ENCODE assay signal across 8 mouse cellular contexts in genomic region chr4:135494521-135495396, GRCm38 (mm10). TPM values are rescaled to one million over a fixed set of nuclear protein-coding genes. Genes with fewer than 3 reads are reported as not detected.
A peak's percentile ranks its signal among the peaks of the same experiment; 100 is the strongest.
DNase-seq lines count a peak whose midpoint lies in the region; ATAC-seq lines count a peak whose summit lies in the region.

TSS of gene Stpg1 (plus strand) at chr4:135494790.
TSS of gene Nipal3 (minus strand) at chr4:135495038.

- peak within 1 kb of the TSS; percentile 60 for H3K27ac ChIP-seq in hindbrain, embryonic 14.5 days

- H3K9me3 ChIP-seq in hindbrain, embryonic 14.5 days (ENCODE audit: control insufficient read depth, low read length) = no peaks in the 10 kb centered on the region

- H3K27me3 ChIP-seq in hindbrain, embryonic 14.5 days (ENCODE audit: control insufficient read depth, insufficient read depth, low read length) = peaks cover 5% of the 10 kb centered on the region; the same call in 1 of the 2 replicates

- H3K4me1 ChIP-seq in hindbrain, embryonic 14.5 days (replicated peaks; ENCODE audit: control insufficient read depth, insufficient read depth, low read length) = peaks cover 16% of the 10 kb centered on the region

- peaks cover 9% of the 10 kb centered on the region; the same call in 1 of the 2 replicates for H3K36me3 ChIP-seq in hindbrain, embryonic 14.5 days (replicated peaks; ENCODE audit: control insufficient read depth, insufficient read depth)

- peak within 1 kb of the TSS; percentile 51 for H3K4me3 ChIP-seq in hindbrain, embryonic 14.5 days (replicated peaks; ENCODE audit: low read length)

- peak within 1 kb of the TSS; percentile 67 for H3K4me2 ChIP-seq in hindbrain, embryonic 14.5 days (replicated peaks)

- under 1% methylated on average over 53 of the region's 53 CpGs for WGBS in hindbrain, embryonic 14.5 days

- peak within 1 kb of the TSS; percentile 60 for H3K9ac ChIP-seq in hindbrain, embryonic 14.5 days

- peak; percentile 97 for ATAC-seq in hindbrain, embryonic 14.5 days (ENCODE audit: low FRiP score)

- DNase-seq in R1 (ENCODE audit: low read depth, low spot score) = peak; percentile 99
- peak; percentile 95 to 96 for DNase-seq in cerebellum, postnatal 25 days
- DNase-seq in frontal cortex, postnatal 25 days (ENCODE audit: low spot score in 2 of 2) = peak; percentile 65 to 78
- peak; percentile 90 for DNase-seq in hindbrain, embryonic 14.5 days (ENCODE audit: low spot score)
- DNase-seq in layer of hippocampus, postnatal 36 days = peak; percentile 84 to 85
- DNase-seq in lung, postnatal 36 days = peak; percentile 97
- peak; percentile 87 for DNase-seq in retina, postnatal 7 days (ENCODE audit: low read depth, low spot score)
- peak; percentile 75 for DNase-seq in urinary bladder, adult 2 months (ENCODE audit: low spot score)

RNA-seq across cellular contexts. Expression of gene Stpg1, which starts in this region (rescaled TPM):
- 0.20 and 0.29 TPM in 2 replicates for polyA plus RNA-seq in hindbrain, embryonic 14.5 days (2014; fragmentation: Nextera tagmentation; extraction: Ambion mirVana)
- 1 to 10 TPM; 1.1 to 1.8 TPM for total RNA-seq in layer of hippocampus, postnatal 36 days (2021)
- 1.3 and 1.4 TPM in 2 replicates for polyA plus RNA-seq in urinary bladder, adult 2 months (2012; rRNA removed)

RNA-seq across cellular contexts. Expression of gene Nipal3, which starts in this region (rescaled TPM):
- polyA plus RNA-seq in hindbrain, embryonic 14.5 days (2014; fragmentation: Nextera tagmentation; extraction: Ambion mirVana) = 7.2 and 11.0 TPM in 2 replicates
- 10 to 100 TPM; 78.2 to 85.6 TPM for total RNA-seq in layer of hippocampus, postnatal 36 days (2021)
- 26.9 and 40.9 TPM in 2 replicates for polyA plus RNA-seq in urinary bladder, adult 2 months (2012; rRNA removed)

Comparison
In these comparisons a context has a peak if more than half of its experiments do, and no peak if none do; other contexts are left out.
1. Peak in every context shown above with its lines: DNase-seq, ATAC-seq, H3K4me3 ChIP-seq and H3K27ac ChIP-seq.